Mouse (Mus musculus) midbrain, embryonic 14.5 days (tissue): Measurements from ENCODE around the gene Ier3. TPM values are rescaled to one million over a fixed set of nuclear protein-coding genes. Genes with fewer than 3 reads are reported as not detected.

Source experiments
- ATAC-seq: fragments of 200-750 bp; cut with Nextera tagmentation; 2 replicates; pipeline ENCODE4 v1.8.0; 2017; ENCODE audit warnings: moderate number of reproducible peaks, moderate library complexity; ENCODE audit not compliant: low FRiP score, low TSS enrichment
- DNase-seq: peaks from one replicate; pipeline ENCODE4 v3.0.0-alpha.2; 2015
- H3K27ac ChIP-seq: fragments of 300-500 bp; sonication (generic); replicated peaks from 2 replicates; pipeline ENCODE4 v1.5.1; 2014; ENCODE audit warnings: mild to moderate bottlenecking, low read depth, low read length, moderate library complexity
- H3K27me3 ChIP-seq: fragments of 300-500 bp; sonication (generic); 2 replicates; pipeline ENCODE4 v1.6.1; 2014; ENCODE audit warnings: low read length, control low read depth, mixed read lengths; ENCODE audit not compliant: control insufficient read depth, insufficient read depth
- H3K36me3 ChIP-seq: fragments of 300-500 bp; sonication (generic); 2 replicates; pipeline ENCODE4 v1.6.1; 2014; ENCODE audit warnings: low read length, control low read depth; ENCODE audit not compliant: control insufficient read depth, insufficient read depth
- H3K4me1 ChIP-seq: fragments of 300-500 bp; sonication (generic); 2 replicates; pipeline ENCODE4 v1.6.1; 2014; ENCODE audit warnings: mild to moderate bottlenecking, antibody characterized with exemption, low read length, control low read depth; ENCODE audit not compliant: control insufficient read depth, insufficient read depth
- H3K4me2 ChIP-seq: fragments of 300-500 bp; sonication (generic); 2 replicates; pipeline ENCODE4 v1.6.1; 2014; ENCODE audit warnings: mild to moderate bottlenecking, low read length, moderate library complexity
- H3K4me3 ChIP-seq: fragments of 300-500 bp; sonication (generic); replicated peaks from 2 replicates; pipeline ENCODE4 v1.5.1; 2014; ENCODE audit warnings: low read depth, low read length
- H3K9ac ChIP-seq: fragments of 300-500 bp; sonication (generic); replicated peaks from 2 replicates; pipeline ENCODE4 v1.6.1; 2014; ENCODE audit warnings: mild to moderate bottlenecking, low read length, moderate library complexity
- H3K9me3 ChIP-seq: fragments of 300-500 bp; sonication (generic); 2 replicates; pipeline ENCODE4 v1.6.1; 2016; ENCODE audit warnings: low read length, control low read depth, mixed read lengths; ENCODE audit not compliant: control insufficient read depth
- WGBS: fragments of 180-500 bp; shearing (Covaris S2); extraction: QIAGEN DNeasy Blood & Tissue Kit; methylation state at CpG from one replicate; pipeline ENCODE4 v1.1.7; 2014; 5-methylcytosine and 5-hydroxymethylcytosine counted together
- polyA plus RNA-seq: library from polyadenylated mRNA; unstranded; fragments of >200 nt; fragmentation: Nextera tagmentation; extraction: Ambion mirVana; gene quantifications from 2 replicates; pipeline ENCODE4 v1.2.1, GENCODE M21; 2014

Ier3 gene
- polyA plus RNA-seq, 1 experiment from 2014 or later = 4.0 TPM

- Histone ChIP-seq H3K27ac (peak overlapping the region; percentile 60; the same call in 1 of the 2 replicates), H3K4me2 (peak overlapping the region; percentile 69), H3K4me3 (peak overlapping the region; percentile 56), H3K36me3 (peaks cover 19% of the 10 kb centered on the region), H3K9ac (peak overlapping the region; percentile 57), H3K27me3 (no peaks in the 10 kb centered on the region), H3K9me3 (no peaks in the 10 kb centered on the region), H3K4me1 (peaks cover 16% of the 10 kb centered on the region)
- WGBS = 16% methylated on average over 11 of the region's 11 CpGs
- no peak for DNase-seq
- ATAC-seq = no peak
Measured at GRCm38 (mm10) chr17:35842006-35842405, 20.5 kb downstream of the Ier3 start.

DNA sequence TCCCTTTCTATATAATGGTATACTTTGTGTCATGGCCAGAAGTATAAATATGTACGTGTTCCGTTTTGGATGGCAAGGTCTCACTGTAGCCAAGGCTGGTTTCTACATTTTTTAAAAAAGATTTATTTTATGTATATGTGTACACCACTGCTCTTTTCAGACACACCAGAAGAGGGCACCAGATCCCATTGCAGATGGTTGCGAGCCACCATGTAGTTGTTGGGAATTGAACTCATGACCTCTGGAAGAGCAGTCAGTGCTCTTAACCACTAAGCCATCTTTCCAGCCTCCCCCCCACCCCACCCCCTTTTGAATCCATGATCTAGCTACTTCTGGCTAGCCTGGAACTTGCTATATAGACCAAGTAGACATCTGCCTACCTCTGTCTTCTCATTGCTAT, 22.0 kb downstream of the Ier3 start:
- no peaks in the 10 kb centered on the region for H3K27me3 ChIP-seq
- no peaks in the 10 kb centered on the region for H3K9me3 ChIP-seq
- no peak overlapping the region for H3K4me3 ChIP-seq
- DNase-seq (no peak), ATAC-seq (no peak)
- H3K9ac ChIP-seq = no peak overlapping the region
- peaks cover 34% of the 10 kb centered on the region for H3K36me3 ChIP-seq
- peaks cover 16% of the 10 kb centered on the region for H3K4me1 ChIP-seq
- no peak overlapping the region for H3K27ac ChIP-seq
- H3K4me2 ChIP-seq = no peak overlapping the region
- WGBS = 96% methylated on average over 3 of the region's 3 CpGs

- ATAC-seq (no peak), DNase-seq (no peak)
- WGBS = 55% methylated on average over 1 of the region's 1 CpGs
- Histone ChIP-seq H3K27me3 (no peaks in the 10 kb centered on the region), H3K36me3 (peaks cover 76% of the 10 kb centered on the region), H3K9me3 (no peaks in the 10 kb centered on the region), H3K4me2 (no peak overlapping the region), H3K4me3 (no peak overlapping the region), H3K9ac (no peak overlapping the region), H3K27ac (no peak overlapping the region), H3K4me1 (no peaks in the 10 kb centered on the region)
Measured at GRCm38 (mm10) chr17:35848112-35848511, 26.6 kb downstream of the Ier3 start.

- H3K9me3 ChIP-seq = no peaks in the 10 kb centered on the region
- H3K27ac ChIP-seq = no peak overlapping the region
- WGBS = 91% methylated on average over 3 of the region's 3 CpGs
- H3K9ac ChIP-seq = no peak overlapping the region
- ATAC-seq (no peak), DNase-seq (no peak)
- no peak overlapping the region for H3K4me2 ChIP-seq
- no peaks in the 10 kb centered on the region for H3K27me3 ChIP-seq
- H3K4me3 ChIP-seq = no peak overlapping the region
- no peaks in the 10 kb centered on the region for H3K4me1 ChIP-seq
- peaks cover 78% of the 10 kb centered on the region for H3K36me3 ChIP-seq
Measured at GRCm38 (mm10) chr17:35850974-35851373, 29.5 kb downstream of the Ier3 start.

- H3K4me3 ChIP-seq = no peak overlapping the region
- no peaks in the 10 kb centered on the region for H3K9me3 ChIP-seq
- ATAC-seq = no peak
- no peaks in the 10 kb centered on the region for H3K27me3 ChIP-seq
- no peak overlapping the region for H3K9ac ChIP-seq
- peaks cover 24% of the 10 kb centered on the region for H3K36me3 ChIP-seq
- 100% methylated on average over 1 of the region's 1 CpGs for WGBS
- no peak overlapping the region for H3K4me2 ChIP-seq
- H3K27ac ChIP-seq = no peak overlapping the region
- no peak for DNase-seq
- H3K4me1 ChIP-seq = peaks cover 4% of the 10 kb centered on the region; the same call in 1 of the 2 replicates
Measured at GRCm38 (mm10) chr17:35859371-35859770, 37.9 kb downstream of the Ier3 start.

- DNase-seq (no peak), ATAC-seq (no peak)
- Histone ChIP-seq H3K36me3 (peaks cover 19% of the 10 kb centered on the region), H3K4me1 (peaks cover 9% of the 10 kb centered on the region), H3K4me2 (no peak overlapping the region), H3K4me3 (no peak overlapping the region), H3K9ac (no peak overlapping the region), H3K9me3 (no peaks in the 10 kb centered on the region), H3K27ac (no peak overlapping the region), H3K27me3 (no peaks in the 10 kb centered on the region)
- WGBS = 58% methylated on average over 2 of the region's 2 CpGs
Measured at GRCm38 (mm10) chr17:35859835-35860234, 38.4 kb downstream of the Ier3 start.

DNA sequence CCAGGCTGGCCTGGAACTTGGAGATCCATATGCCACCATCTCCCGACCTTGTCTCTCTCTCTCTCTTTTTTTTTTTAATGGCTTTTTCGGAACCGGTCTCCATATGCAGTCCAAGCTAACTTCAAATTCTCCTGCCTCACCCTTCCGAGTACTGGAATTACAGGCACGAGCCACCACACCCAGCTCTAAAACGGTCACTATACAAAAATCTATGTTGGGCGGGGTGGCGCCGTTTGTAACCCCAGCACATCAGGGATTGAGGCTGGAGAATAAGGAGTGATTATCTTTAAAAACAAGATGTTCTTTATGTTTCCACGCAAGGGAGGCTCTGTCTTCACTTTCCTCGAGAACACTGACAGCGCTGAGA, 39.3 kb downstream of the Ier3 start:
- no peak for DNase-seq
- Histone ChIP-seq H3K4me2 (peak overlapping the region; percentile 60), H3K27me3 (no peaks in the 10 kb centered on the region), H3K9me3 (no peaks in the 10 kb centered on the region), H3K27ac (peak overlapping the region; percentile 94), H3K4me1 (peaks cover 12% of the 10 kb centered on the region), H3K4me3 (peak overlapping the region; percentile 72), H3K36me3 (peaks cover 19% of the 10 kb centered on the region), H3K9ac (peak overlapping the region; percentile 70)
- 4% methylated on average over 12 of the region's 12 CpGs for WGBS
- no peak for ATAC-seq

DNA sequence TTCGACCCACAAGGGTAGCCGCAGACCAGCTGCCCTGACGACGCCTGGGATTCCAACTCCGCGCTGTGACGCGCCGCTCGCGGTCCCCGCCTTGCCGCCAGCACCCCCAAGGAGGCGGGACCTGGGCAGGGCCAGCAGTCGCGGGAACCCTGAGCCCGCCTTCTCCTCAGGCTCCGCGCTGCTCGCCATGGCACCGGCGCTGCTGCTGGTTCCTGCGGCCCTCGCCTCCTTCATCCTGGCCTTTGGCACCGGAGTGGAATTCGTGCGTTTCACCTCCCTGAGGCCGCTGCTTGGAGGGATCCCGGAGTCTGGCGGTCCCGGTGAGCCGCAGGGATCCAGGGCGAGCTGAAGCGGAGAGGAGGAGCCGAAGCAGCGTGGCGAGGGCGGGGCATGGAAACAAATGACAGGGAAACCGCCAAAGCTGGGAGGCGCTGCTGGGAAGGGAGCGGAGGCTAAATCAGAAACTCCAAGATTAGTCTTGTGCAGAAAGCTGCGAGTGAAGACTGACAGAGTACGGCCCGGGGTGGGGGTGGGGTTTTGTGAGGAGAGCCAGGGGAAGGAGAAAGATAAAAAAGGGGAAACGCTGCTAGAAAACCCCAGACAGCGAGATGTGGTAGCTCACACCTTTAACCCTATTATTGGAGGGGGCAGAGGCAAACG, 39.8 kb downstream of the Ier3 start, which contains the start of gene Nrm:
TSS of gene Nrm (plus strand) at position 121 of the 660 bp plus-strand sequence.
- H3K36me3 ChIP-seq = peaks cover 19% of the 10 kb centered on the region
- peak; percentile 90 for ATAC-seq
- under 1% methylated on average over 47 of the region's 47 CpGs for WGBS

GRCm38 (mm10) chr17:35864832-35865353, 43.4 kb downstream of the Ier3 start:
- Histone ChIP-seq H3K9me3 (no peaks in the 10 kb centered on the region), H3K9ac (peak overlapping the region; percentile 93), H3K4me1 (peaks cover 36% of the 10 kb centered on the region), H3K36me3 (no peaks in the 10 kb centered on the region), H3K27me3 (no peaks in the 10 kb centered on the region), H3K4me3 (peak overlapping the region; percentile 79), H3K4me2 (peak overlapping the region; percentile 91), H3K27ac (peak overlapping the region; percentile 97)
- WGBS = 24% methylated on average over 10 of the region's 10 CpGs
- DNase-seq (no peak), ATAC-seq (no peak)

More for the DNA sequence above, 39.8 kb downstream of the Ier3 start, which contains the start of gene Nrm:
- Histone ChIP-seq H3K4me3 (peak within 1 kb of the TSS; percentile 72), H3K4me2 (peak within 1 kb of the TSS; percentile 60), H3K27ac (peak within 1 kb of the TSS; percentile 94), H3K4me1 (peaks cover 12% of the 10 kb centered on the region), H3K9ac (peak within 1 kb of the TSS; percentile 70), H3K9me3 (no peaks in the 10 kb centered on the region), H3K27me3 (no peaks in the 10 kb centered on the region)
- DNase-seq = peak; percentile 93
